Mouse (Mus musculus) stomach, postnatal 0 days (tissue): ENCODE measurements around the gene Rab11fip4. TPM values are rescaled to one million over a fixed set of nuclear protein-coding genes. Genes with fewer than 3 reads are reported as not detected.
A peak's percentile ranks its signal among the peaks of the same experiment; 100 is the strongest.

Experiments used
- ATAC-seq: fragments of 200-750 bp; cut with Nextera tagmentation; 2 replicates; pipeline ENCODE4 v1.8.0; 2017; ENCODE audit not compliant: low FRiP score, low TSS enrichment
- DNase-seq: peaks from one replicate; pipeline ENCODE4 v3.0.0-alpha.2; 2016; ENCODE audit warnings: low spot score
- H3K27ac ChIP-seq: fragments of 300-500 bp; sonication (generic); replicated peaks from 2 replicates; pipeline ENCODE4 v1.5.1; 2014; ENCODE audit warnings: mild to moderate bottlenecking, control low read depth
- H3K27me3 ChIP-seq: fragments of 300-500 bp; sonication (generic); 2 replicates; pipeline ENCODE4 v1.6.1; 2014; ENCODE audit warnings: low read length; ENCODE audit not compliant: control insufficient read depth, insufficient read depth
- H3K36me3 ChIP-seq: fragments of 300-500 bp; sonication (generic); 2 replicates; pipeline ENCODE4 v1.6.1; 2014; ENCODE audit warnings: low read length, mixed read lengths; ENCODE audit not compliant: control insufficient read depth, insufficient read depth
- H3K4me1 ChIP-seq: fragments of 300-500 bp; sonication (generic); replicated peaks from 2 replicates; pipeline ENCODE4 v1.6.1; 2014; ENCODE audit warnings: antibody characterized with exemption; ENCODE audit not compliant: control insufficient read depth, insufficient read depth
- H3K4me2 ChIP-seq: fragments of 300-500 bp; sonication (generic); replicated peaks from 2 replicates; pipeline ENCODE4 v1.6.1; 2014; ENCODE audit warnings: low read depth, mild to moderate bottlenecking, control low read depth, moderate library complexity
- H3K4me3 ChIP-seq: fragments of 300-500 bp; sonication (generic); 2 replicates; pipeline ENCODE4 v1.5.1; 2014; ENCODE audit warnings: low read depth, low read length, control low read depth
- H3K9ac ChIP-seq: fragments of 300-500 bp; sonication (generic); 2 replicates; pipeline ENCODE4 v1.6.1; 2014; ENCODE audit warnings: mild to moderate bottlenecking, low read length, control low read depth, mixed read lengths
- H3K9me3 ChIP-seq: fragments of 300-500 bp; sonication (generic); 2 replicates; pipeline ENCODE4 v1.6.1; 2016; ENCODE audit warnings: low read length; ENCODE audit not compliant: control insufficient read depth
- CTCF ChIP-seq: IDR thresholded peaks from 2 replicates; pipeline ENCODE4 v1.5.1; 2016; ENCODE audit warnings: antibody characterized with exemption, low read depth, mild to moderate bottlenecking, moderate library complexity
- EP300 ChIP-seq: optimal IDR thresholded peaks from 2 replicates; pipeline ENCODE3; 2016; ENCODE audit warnings: antibody characterized with exemption
- WGBS: fragments of 180-500 bp; shearing (Covaris S2); extraction: QIAGEN DNeasy Blood & Tissue Kit; methylation state at CpG from one replicate; pipeline ENCODE4 v1.1.7; 2014; 5-methylcytosine and 5-hydroxymethylcytosine counted together
- polyA plus RNA-seq: library from polyadenylated mRNA; unstranded; fragments of >200 nt; fragmentation: Nextera tagmentation; extraction: Ambion mirVana; gene quantifications from 2 replicates; pipeline ENCODE4 v1.2.1, GENCODE M21; 2015

Gene Rab11fip4
- polyA plus RNA-seq, 1 experiment from 2014 or later: 0.98 TPM

DNA sequence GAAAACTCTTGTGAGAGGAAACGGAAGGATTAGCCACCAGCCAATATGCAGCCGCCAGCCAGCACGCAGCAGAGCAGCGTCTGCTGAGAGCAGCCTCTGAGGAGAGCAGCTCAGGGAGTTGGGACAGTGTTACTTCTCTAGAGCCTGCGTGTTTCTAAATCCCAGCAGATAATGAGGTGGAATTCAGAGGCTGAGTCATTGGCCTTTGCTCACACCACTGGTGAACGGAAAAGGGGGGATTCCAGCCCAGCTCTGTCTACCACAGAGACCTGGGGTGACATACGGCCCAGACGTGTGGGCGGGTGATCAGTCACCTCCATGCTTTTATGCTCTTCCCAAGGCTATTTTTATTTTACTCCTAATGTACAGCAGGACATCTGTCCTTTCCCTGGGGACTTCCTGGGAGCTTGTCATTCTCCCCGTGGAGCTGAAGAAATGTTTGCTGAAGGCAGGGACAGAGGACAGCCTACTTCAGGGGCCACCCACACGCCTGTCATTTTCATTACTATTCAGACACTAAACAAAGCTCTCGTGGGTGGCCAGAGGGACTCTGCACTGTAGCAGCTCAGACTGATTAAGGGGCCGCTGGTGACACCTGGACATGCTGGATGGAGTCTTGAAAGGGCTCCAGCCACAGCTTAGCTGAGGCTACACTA is 20.1 kb downstream of the Rab11fip4 start:
- WGBS: 17% methylated on average over 13 of the region's 13 CpGs
- no peak overlapping the region for H3K4me3 ChIP-seq
- H3K4me2 ChIP-seq: no peak overlapping the region; the same call in 1 of the 2 replicates
- DNase-seq (no peak), ATAC-seq (peak; percentile 49)
- H3K27me3 ChIP-seq: no peaks in the 10 kb centered on the region
- TF ChIP-seq EP300 (no peak), CTCF (no peak)
- H3K27ac ChIP-seq: no peak overlapping the region
- H3K36me3 ChIP-seq: no peaks in the 10 kb centered on the region
- peak overlapping the region; percentile 31 for H3K9ac ChIP-seq
- peaks cover 5% of the 10 kb centered on the region; the same call in 1 of the 2 replicates for H3K4me1 ChIP-seq
- H3K9me3 ChIP-seq: no peaks in the 10 kb centered on the region

DNA sequence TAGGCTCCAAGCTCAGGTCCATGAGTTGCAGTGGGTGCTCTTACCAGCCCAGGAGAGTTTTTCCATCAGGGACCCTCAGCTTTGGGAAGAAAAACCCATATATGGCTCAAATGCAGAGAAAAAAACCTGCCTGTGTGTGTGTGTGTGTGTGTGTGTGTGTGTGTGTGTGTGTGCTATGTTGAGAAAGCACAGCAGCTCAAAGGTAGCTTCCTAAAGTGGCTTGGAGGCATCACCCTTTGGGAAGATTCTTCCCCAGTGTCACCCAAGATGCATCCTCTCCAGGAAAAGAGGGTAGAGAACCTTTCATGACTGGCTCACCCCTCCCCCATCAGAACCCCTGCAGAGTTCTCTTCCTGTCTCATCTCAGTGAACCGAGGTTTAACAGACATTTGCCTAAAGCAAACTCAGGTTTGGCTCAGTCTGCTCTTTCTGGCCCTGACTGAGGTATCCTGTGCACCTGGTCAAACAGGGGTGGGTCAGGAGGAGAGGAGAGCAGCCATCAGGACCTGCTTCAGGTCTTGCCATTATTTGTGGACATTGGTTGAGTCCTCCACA is 21.1 kb downstream of the Rab11fip4 start:
- Histone ChIP-seq H3K4me3 (no peak overlapping the region), H3K27me3 (no peaks in the 10 kb centered on the region), H3K9me3 (no peaks in the 10 kb centered on the region), H3K9ac (no peak overlapping the region), H3K4me2 (no peak overlapping the region), H3K27ac (no peak overlapping the region), H3K4me1 (peaks cover 5% of the 10 kb centered on the region; the same call in 1 of the 2 replicates), H3K36me3 (no peaks in the 10 kb centered on the region)
- TF ChIP-seq CTCF: no peak
- TF ChIP-seq EP300: no peak
- DNase-seq (no peak), ATAC-seq (no peak)
- 13% methylated on average over 1 of the region's 1 CpGs for WGBS

DNA sequence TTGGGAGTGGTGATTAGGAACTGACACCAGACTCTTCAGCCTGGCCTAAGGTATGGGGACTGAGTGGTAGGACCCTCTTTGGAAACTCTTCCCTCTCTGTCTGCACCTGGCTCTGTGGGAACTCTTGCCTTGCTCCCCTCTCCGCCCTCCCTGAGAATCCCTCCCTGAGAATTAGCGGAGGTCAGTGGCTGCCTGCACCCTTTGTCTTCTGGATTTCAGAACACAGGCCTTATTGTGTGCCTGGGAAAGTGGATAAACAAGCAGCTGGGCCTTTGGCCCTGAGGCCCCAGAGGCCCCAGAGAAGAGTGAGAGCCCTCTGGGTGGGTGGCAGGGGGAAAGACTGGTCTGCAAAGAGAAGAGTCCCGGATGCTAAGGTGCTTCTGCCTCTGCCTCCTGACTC is 22.1 kb downstream of the Rab11fip4 start:
- Histone ChIP-seq H3K4me2 (no peak overlapping the region), H3K36me3 (no peaks in the 10 kb centered on the region), H3K9me3 (no peaks in the 10 kb centered on the region), H3K4me1 (peaks cover 5% of the 10 kb centered on the region; the same call in 1 of the 2 replicates), H3K4me3 (no peak overlapping the region), H3K27ac (no peak overlapping the region), H3K9ac (no peak overlapping the region), H3K27me3 (no peaks in the 10 kb centered on the region)
- DNase-seq (no peak), ATAC-seq (no peak)
- 46% methylated on average over 3 of the region's 3 CpGs for WGBS
- no peak for TF ChIP-seq EP300
- TF ChIP-seq CTCF: no peak

DNA sequence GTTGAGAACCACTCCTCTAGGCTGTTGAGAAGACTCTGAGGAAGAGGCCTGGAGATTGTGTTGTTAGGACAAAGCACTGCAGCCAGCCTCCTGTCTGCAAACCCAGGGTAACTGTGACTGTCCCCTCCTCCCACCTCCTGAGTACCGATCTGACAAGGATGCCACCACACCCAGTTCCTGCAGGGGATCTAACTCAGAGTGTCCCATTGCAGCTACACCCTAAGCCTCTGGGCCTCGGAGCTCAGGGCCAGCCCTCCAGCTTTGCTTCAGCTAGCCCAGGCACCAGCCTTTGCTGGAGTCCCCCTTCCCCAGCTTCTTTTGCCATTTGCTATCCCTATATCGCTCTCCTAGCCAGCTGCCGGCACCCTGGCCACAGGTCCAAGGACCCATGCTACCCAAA is 22.7 kb downstream of the Rab11fip4 start:
- DNase-seq: no peak
- Histone ChIP-seq H3K9me3 (no peaks in the 10 kb centered on the region), H3K4me2 (no peak overlapping the region), H3K9ac (no peak overlapping the region), H3K4me3 (no peak overlapping the region), H3K4me1 (peaks cover 5% of the 10 kb centered on the region; the same call in 1 of the 2 replicates), H3K27ac (no peak overlapping the region), H3K36me3 (no peaks in the 10 kb centered on the region), H3K27me3 (no peaks in the 10 kb centered on the region)
- TF ChIP-seq EP300: no peak
- no peak for TF ChIP-seq CTCF
- no peak for ATAC-seq
- 59% methylated on average over 4 of the region's 4 CpGs for WGBS

DNA sequence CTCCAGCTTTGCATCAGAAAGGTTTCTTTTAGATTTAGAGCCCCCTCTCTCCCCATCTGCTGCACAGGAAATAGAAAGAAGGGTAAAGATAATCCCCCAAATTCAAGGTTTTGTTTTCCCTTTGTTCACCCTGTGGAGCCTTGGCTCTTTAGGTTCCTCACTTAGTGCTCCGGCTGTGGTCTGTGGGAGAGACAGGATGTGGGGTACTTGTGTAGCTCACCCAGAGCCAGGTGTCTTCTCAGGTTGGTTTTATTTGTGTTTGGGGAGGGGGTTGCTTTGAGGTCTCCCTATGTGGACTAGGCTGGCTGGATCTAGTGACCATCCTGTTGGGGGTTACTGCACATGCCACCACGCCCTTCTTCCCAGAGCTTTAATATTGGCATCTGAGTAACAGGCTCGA is 23.9 kb downstream of the Rab11fip4 start:
- WGBS: 81% methylated on average over 3 of the region's 3 CpGs
- no peaks in the 10 kb centered on the region for H3K27me3 ChIP-seq
- H3K36me3 ChIP-seq: no peaks in the 10 kb centered on the region
- ATAC-seq (no peak), DNase-seq (no peak)
- TF ChIP-seq EP300: no peak
- no peak for TF ChIP-seq CTCF
- H3K9ac ChIP-seq: no peak overlapping the region
- no peak overlapping the region for H3K4me2 ChIP-seq
- H3K27ac ChIP-seq: no peak overlapping the region
- peaks cover 5% of the 10 kb centered on the region; the same call in 1 of the 2 replicates for H3K4me1 ChIP-seq
- H3K9me3 ChIP-seq: no peaks in the 10 kb centered on the region
- no peak overlapping the region for H3K4me3 ChIP-seq

DNA sequence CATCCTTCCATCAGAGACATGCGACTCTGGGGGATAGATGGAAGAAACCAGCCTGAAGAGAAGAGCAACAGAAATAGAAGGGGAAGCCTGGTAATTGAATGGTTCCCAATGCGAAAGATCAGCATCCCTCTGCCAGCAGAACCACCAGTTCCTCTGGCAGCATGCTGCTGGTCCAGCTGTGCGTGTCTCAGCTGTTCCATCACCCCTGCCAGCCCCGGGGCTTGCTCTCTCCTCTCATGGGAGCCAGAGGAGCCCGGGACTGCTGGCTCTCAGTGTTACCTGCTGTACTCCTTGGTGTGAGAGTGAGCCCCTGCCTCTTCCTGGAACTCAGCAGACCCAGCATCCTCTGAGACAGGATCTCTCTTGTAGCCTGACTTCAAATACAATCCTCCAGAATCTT is 24.9 kb downstream of the Rab11fip4 start:
- Histone ChIP-seq H3K4me3 (no peak overlapping the region), H3K9me3 (no peaks in the 10 kb centered on the region), H3K4me2 (no peak overlapping the region), H3K27me3 (no peaks in the 10 kb centered on the region), H3K36me3 (no peaks in the 10 kb centered on the region), H3K27ac (no peak overlapping the region), H3K4me1 (peaks cover 2% of the 10 kb centered on the region; the same call in 1 of the 2 replicates), H3K9ac (no peak overlapping the region)
- ATAC-seq (no peak), DNase-seq (no peak)
- no peak for TF ChIP-seq CTCF
- no peak for TF ChIP-seq EP300
- WGBS: 56% methylated on average over 5 of the region's 5 CpGs
